Comparison of ENCODE assay signal across 8 mouse cellular contexts in the genomic region with DNA sequence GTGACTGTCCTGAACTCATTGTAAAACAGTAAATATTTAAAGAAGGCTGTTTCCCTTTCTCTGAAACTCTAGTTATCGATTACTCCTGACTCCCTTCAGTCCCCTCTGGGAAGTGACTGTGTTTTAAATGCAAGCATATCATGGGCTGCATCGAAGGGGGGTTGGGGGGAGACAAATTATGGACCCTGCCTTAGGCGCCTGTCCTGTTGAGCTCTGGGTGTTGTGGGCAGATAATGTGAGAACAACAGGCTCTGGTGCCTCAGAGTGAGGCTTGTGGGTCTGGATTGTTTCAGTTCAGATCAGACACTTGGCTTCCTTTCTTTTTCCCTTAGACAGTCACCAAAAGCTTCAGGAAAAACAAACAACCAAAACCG.
DNase-seq lines count a peak whose midpoint lies in the region; ATAC-seq and TF ChIP-seq lines count a peak whose summit lies in the region.

No protein-coding gene starts in this region.

- no peaks in the 10 kb centered on the region for H3K27me3 ChIP-seq in E14TG2a.4 (ENCODE audit: insufficient read depth, low read length)
- no peaks in the 10 kb centered on the region for H3K27me3 ChIP-seq in liver, postnatal 0 days (ENCODE audit: insufficient read depth, low read length)

- DNase-seq in adipocyte (ENCODE audit: low spot score) = peak; percentile 59
- DNase-seq in heart, postnatal 4 days = peak; percentile 39
- no peak for DNase-seq in liver, postnatal 0 days
- DNase-seq in thymus, postnatal 25 days = no peak
- DNase-seq in T-cell, adult 2 months (ENCODE audit: low spot score) = no peak
- no peak for DNase-seq in left cerebral cortex, adult 11 months (ENCODE audit: low spot score)

- H3K4me2 ChIP-seq in liver, postnatal 0 days (ENCODE audit: low read depth, low read length) = peak overlapping the region; percentile 45

- H3K4me3 ChIP-seq in E14TG2a.4 (replicated peaks; ENCODE audit: low read length) = peak overlapping the region; percentile 32; the same call in 1 of the 2 replicates
- H3K4me3 ChIP-seq in liver, postnatal 0 days (ENCODE audit: low read depth, low read length) = 0 out of 2 replicates have a peak overlapping the region, but pooled peaks have one; percentile 11

- H3K27ac ChIP-seq in liver, postnatal 0 days (ENCODE audit: low read depth) = peak overlapping the region; percentile 78

- TF ChIP-seq EP300 in liver, postnatal 0 days (IDR thresholded peaks at IDR 0.05; ENCODE audit: low read depth) = no peak

- no peak overlapping the region for H3K9ac ChIP-seq in liver, postnatal 0 days (replicated peaks)

- H3K36me3 ChIP-seq in E14TG2a.4 (ENCODE audit: insufficient read depth, low read length) = no peaks in the 10 kb centered on the region
- no peaks in the 10 kb centered on the region for H3K36me3 ChIP-seq in liver, postnatal 0 days (replicated peaks; ENCODE audit: insufficient read depth, low read length)

- ATAC-seq in liver, postnatal 0 days = peak; percentile 56
- no peak for ATAC-seq in frontal cortex, adult (ENCODE audit: low TSS enrichment)

- peaks cover 8% of the 10 kb centered on the region; the same call in 1 of the 2 replicates for H3K9me3 ChIP-seq in E14TG2a.4 (ENCODE audit: low read length)
- no peaks in the 10 kb centered on the region for H3K9me3 ChIP-seq in liver, postnatal 0 days (ENCODE audit: low read length)

- 13% methylated on average over 4 of the region's 4 CpGs for WGBS in liver, postnatal 0 days (ENCODE audit: insufficient replicate concordance)

- H3K4me1 ChIP-seq in E14TG2a.4 (replicated peaks; ENCODE audit: low read depth, low read length) = peaks cover 47% of the 10 kb centered on the region
- H3K4me1 ChIP-seq in liver, postnatal 0 days (ENCODE audit: insufficient read depth) = peaks cover 6% of the 10 kb centered on the region

- no peak for TF ChIP-seq CTCF in E14TG2a.4 (conservative IDR thresholded peaks at IDR 0.05; ENCODE audit: low read length)
- TF ChIP-seq CTCF in liver, postnatal 0 days (IDR thresholded peaks at IDR 0.05; ENCODE audit: low read depth) = no peak

Comparison
In these comparisons a context has a peak if more than half of its experiments do, and no peak if none do; other contexts are left out.
1. DNase-seq: peak in adipocyte (single experiment) and heart, postnatal 4 days (single experiment); none in liver, postnatal 0 days (single experiment), thymus, postnatal 25 days (single experiment), T-cell, adult 2 months (single experiment) and left cerebral cortex, adult 11 months (single experiment).